Mouse (Mus musculus) ES-E14 (cell line): ENCODE data around the gene H2-Eb1.

ENCODE experiments used
- HCFC1 ChIP-seq: IDR thresholded peaks from 2 replicates; pipeline ENCODE4 v1.6.1; 2012; ENCODE audit warnings: low read length, inconsistent platforms, borderline replicate concordance; ENCODE audit not compliant: insufficient read depth
- MAFK ChIP-seq: IDR thresholded peaks from 2 replicates; pipeline ENCODE4 v1.6.1; 2014; ENCODE audit warnings: mild to moderate bottlenecking, low read depth, low read length, inconsistent platforms; ENCODE audit not compliant: insufficient read depth
- ZC3H11A ChIP-seq: IDR thresholded peaks from 2 replicates; pipeline ENCODE4 v1.6.1; 2012; ENCODE audit warnings: low read depth, mild to moderate bottlenecking, inconsistent platforms, low read length, borderline replicate concordance
- ZNF384 ChIP-seq: IDR thresholded peaks from 2 replicates; pipeline ENCODE4 v1.6.1; 2012; ENCODE audit warnings: low read depth, low read length, inconsistent platforms

GRCm38 (mm10) chr17:34314286-34314685 lies 8.6 kb downstream of the H2-Eb1 start:
- no peak for TF ChIP-seq ZC3H11A
- TF ChIP-seq HCFC1, result no peak
- TF ChIP-seq MAFK, result no peak
- TF ChIP-seq ZNF384, result no peak
